Mouse (Mus musculus) limb, embryonic 13.5 days (tissue): ENCODE data around the gene Gm11639. TPM values are rescaled to one million over a fixed set of nuclear protein-coding genes. Genes with fewer than 3 reads are reported as not detected.

Source experiments
- ATAC-seq: fragments of 200-750 bp; cut with Nextera tagmentation; 2 replicates; pipeline ENCODE4 v1.8.0; 2017; ENCODE audit warnings: low read depth, moderate number of reproducible peaks, moderate TSS enrichment; ENCODE audit not compliant: low FRiP score
- H3K27ac ChIP-seq: fragments of 300-500 bp; sonication (generic); 2 replicates; pipeline ENCODE4 v1.5.1; 2015; ENCODE audit warnings: inconsistent platforms, mild to moderate bottlenecking, moderate library complexity
- H3K27me3 ChIP-seq: fragments of 300-500 bp; sonication (generic); 2 replicates; pipeline ENCODE4 v1.6.1; 2015; ENCODE audit warnings: mild to moderate bottlenecking, inconsistent platforms
- H3K36me3 ChIP-seq: fragments of 300-500 bp; sonication (generic); 2 replicates; pipeline ENCODE4 v1.6.1; 2015; ENCODE audit warnings: inconsistent platforms, mild to moderate bottlenecking, moderate library complexity
- H3K4me1 ChIP-seq: fragments of 300-500 bp; sonication (generic); 2 replicates; pipeline ENCODE4 v1.6.1; 2015; ENCODE audit warnings: inconsistent platforms
- H3K4me2 ChIP-seq: fragments of 300-500 bp; sonication (generic); replicated peaks from 2 replicates; pipeline ENCODE4 v1.6.1; 2015; ENCODE audit warnings: inconsistent platforms, mild to moderate bottlenecking, moderate library complexity
- H3K4me3 ChIP-seq: fragments of 300-500 bp; sonication (generic); 2 replicates; pipeline ENCODE4 v1.5.1; 2015; ENCODE audit warnings: moderate library complexity, mild to moderate bottlenecking, inconsistent platforms
- H3K9ac ChIP-seq: fragments of 300-500 bp; sonication (generic); 2 replicates; pipeline ENCODE4 v1.6.1; 2015; ENCODE audit warnings: mild to moderate bottlenecking, inconsistent platforms
- H3K9me3 ChIP-seq: fragments of 300-500 bp; sonication (generic); 2 replicates; pipeline ENCODE4 v1.6.1; 2016; ENCODE audit warnings: inconsistent platforms
- WGBS: fragments of 180-500 bp; shearing (Covaris S2); methylation state at CpG from one replicate; pipeline ENCODE4 v1.1.7; 2015; 5-methylcytosine and 5-hydroxymethylcytosine counted together
- polyA plus RNA-seq: library from polyadenylated mRNA; unstranded; fragments of >200 nt; fragmentation: Nextera tagmentation; extraction: Ambion mirVana; gene quantifications from 2 replicates; pipeline ENCODE4 v1.2.1, GENCODE M21; 2015

Gm11639 gene
- not detected in 2 replicates for polyA plus RNA-seq

DNA sequence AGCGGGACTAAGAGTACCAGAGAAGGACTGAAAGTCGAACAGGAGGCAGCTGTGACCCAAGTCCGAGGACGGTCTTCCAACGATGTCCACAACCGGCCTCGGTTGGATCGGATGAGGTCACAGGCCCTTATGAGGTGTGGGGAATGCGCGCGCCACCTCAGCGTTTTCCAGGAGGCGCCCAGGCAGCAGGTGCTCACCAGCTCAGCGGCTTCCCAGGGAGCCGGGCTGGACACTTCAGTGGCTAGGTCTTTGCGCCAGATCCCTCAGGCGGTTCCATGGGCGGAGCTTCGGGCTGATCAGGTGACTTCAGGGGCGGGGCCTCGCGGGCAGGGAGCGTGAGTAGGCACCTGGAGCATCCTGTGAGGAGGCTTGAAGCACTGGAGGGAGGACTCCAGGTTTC lies at the start of gene Gm11639:
Gene Gm11639, plus strand, starts transcription at position 160 of the 400 bp plus-strand sequence.
- H3K27me3 ChIP-seq, result peaks cover 6% of the 10 kb centered on the region
- H3K4me2 ChIP-seq, result peak within 1 kb of the TSS; percentile 37
- H3K4me1 ChIP-seq, result 0 out of 2 replicates have a peak, but pooled peaks cover 2% of the 10 kb centered on the region
- no peak within 1 kb of the TSS for H3K9ac ChIP-seq
- no peaks in the 10 kb centered on the region for H3K9me3 ChIP-seq
- 0 out of 2 replicates have a peak within 1 kb of the TSS, but pooled peaks have one; percentile 10 for H3K4me3 ChIP-seq
- 17% methylated on average over 23 of the region's 23 CpGs for WGBS
- ATAC-seq, result no peak; the same call in 1 of the 2 replicates
- no peak within 1 kb of the TSS for H3K27ac ChIP-seq
- H3K36me3 ChIP-seq, result no peaks in the 10 kb centered on the region

DNA sequence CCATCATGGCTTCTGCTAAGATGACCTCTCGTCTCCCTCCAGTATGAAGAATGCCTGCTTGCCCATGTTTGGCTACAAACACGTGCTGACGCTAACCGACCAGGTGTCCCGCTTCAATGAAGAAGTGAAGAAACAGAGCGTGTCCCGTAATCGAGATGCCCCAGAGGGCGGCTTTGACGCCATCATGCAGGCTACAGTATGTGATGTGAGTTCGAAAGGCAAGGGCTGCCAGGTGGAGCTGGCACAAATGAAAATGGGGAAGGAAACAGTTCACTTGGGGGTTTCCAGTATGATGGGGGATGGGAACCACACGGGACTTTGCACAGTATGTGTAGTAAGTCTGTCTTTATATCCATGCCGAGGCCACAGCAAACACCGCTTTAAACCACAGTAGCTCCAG lies 48.5 kb upstream of the Gm11639 start:
- WGBS, result 89% methylated on average over 14 of the region's 14 CpGs
- Histone ChIP-seq H3K36me3 (no peaks in the 10 kb centered on the region), H3K27ac (no peak overlapping the region), H3K4me3 (no peak overlapping the region), H3K4me1 (no peaks in the 10 kb centered on the region), H3K9me3 (no peaks in the 10 kb centered on the region), H3K4me2 (no peak overlapping the region), H3K27me3 (no peaks in the 10 kb centered on the region), H3K9ac (no peak overlapping the region)
- no peak for ATAC-seq

DNA sequence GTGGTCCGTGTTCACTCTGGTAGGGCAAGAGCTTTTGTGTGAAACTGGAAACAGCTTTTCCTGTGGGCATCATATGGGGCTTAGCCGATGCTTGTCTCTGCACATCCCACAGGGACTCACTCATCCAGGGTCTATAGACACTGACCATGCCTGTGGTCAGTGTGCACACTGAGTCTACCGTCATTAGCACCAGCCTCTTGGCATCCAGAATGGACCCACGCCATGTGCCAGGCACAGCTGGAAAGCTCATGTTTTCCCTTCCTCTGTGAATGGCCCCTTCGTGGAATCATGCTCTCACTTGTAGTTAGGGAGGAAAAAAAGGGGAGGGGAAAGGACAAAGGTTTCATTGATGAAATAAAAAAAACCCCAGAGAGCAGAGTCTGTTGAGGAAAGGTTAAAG lies 47.5 kb upstream of the Gm11639 start:
- no peaks in the 10 kb centered on the region for H3K27me3 ChIP-seq
- no peak for ATAC-seq
- WGBS, result 62% methylated on average over 5 of the region's 5 CpGs
- no peaks in the 10 kb centered on the region for H3K4me1 ChIP-seq
- no peak overlapping the region for H3K9ac ChIP-seq
- H3K4me2 ChIP-seq, result no peak overlapping the region
- no peaks in the 10 kb centered on the region for H3K9me3 ChIP-seq
- H3K27ac ChIP-seq, result no peak overlapping the region
- H3K36me3 ChIP-seq, result no peaks in the 10 kb centered on the region
- no peak overlapping the region for H3K4me3 ChIP-seq

DNA sequence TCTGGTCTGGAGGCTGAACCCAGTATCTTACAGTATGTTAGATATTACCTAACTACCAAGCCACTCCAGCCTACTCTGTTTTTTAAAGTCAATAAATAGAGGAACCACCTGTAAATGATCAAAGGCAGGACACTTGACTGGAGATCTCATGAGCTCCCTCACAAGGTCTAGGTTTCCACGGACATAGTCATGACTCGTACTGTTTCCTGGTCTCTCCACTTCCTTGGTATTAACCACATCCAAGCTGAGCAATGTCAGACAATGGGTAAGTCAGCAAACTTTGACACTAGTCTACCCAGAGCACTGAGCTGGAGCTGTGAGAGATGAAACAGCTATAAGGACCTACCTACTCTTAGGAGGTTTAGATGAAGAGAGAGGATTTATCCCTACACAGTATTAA lies 46.6 kb upstream of the Gm11639 start:
- Histone ChIP-seq H3K9ac (no peak overlapping the region), H3K36me3 (no peaks in the 10 kb centered on the region), H3K27ac (no peak overlapping the region), H3K9me3 (no peaks in the 10 kb centered on the region), H3K27me3 (no peaks in the 10 kb centered on the region), H3K4me2 (no peak overlapping the region), H3K4me1 (no peaks in the 10 kb centered on the region), H3K4me3 (no peak overlapping the region)
- no peak for ATAC-seq
- WGBS, result 74% methylated on average over 2 of the region's 2 CpGs

DNA sequence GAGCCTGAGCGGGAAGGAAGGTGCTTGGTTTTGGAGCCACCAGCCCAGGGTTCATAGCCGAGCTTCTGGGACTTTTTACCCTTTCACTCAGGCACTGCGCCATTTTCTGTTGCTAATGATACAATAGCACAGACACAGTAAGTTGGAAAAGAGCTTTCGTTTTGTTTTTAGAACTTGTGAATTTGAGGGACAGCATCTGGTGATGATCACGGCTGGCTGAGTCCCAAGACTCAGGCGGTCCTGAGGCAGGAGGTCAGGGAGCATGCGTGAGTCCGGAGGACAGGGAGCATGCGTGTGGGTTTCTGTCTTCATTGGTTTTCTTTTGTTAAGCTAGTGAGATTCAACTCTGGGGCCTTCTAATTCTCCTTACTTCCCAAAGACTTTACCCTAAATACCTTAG lies 45.9 kb upstream of the Gm11639 start:
- H3K9me3 ChIP-seq, result no peaks in the 10 kb centered on the region
- H3K36me3 ChIP-seq, result no peaks in the 10 kb centered on the region
- WGBS, result 83% methylated on average over 9 of the region's 9 CpGs
- no peaks in the 10 kb centered on the region for H3K4me1 ChIP-seq
- no peak for ATAC-seq
- no peak overlapping the region for H3K4me3 ChIP-seq
- H3K27me3 ChIP-seq, result no peaks in the 10 kb centered on the region
- H3K9ac ChIP-seq, result no peak overlapping the region
- H3K4me2 ChIP-seq, result no peak overlapping the region
- no peak overlapping the region for H3K27ac ChIP-seq

DNA sequence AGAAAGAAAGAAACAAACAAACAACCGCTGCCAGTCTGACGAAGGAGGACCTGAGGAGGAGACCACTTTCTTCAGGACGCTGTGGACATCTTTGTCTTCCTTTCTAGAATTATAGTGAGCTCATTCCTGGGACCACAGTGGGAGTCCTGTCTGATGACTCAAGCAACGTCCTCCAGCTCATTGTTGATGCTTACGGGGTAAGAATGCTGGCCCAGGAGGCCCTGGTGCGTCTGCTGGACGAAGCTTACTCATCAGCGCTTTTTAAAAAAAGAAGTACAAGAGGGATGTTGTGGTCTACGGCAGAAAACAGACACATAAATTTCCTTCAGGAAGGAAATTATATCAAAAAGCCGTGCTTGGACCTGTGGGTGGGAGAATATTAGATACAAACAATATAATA lies 44.6 kb upstream of the Gm11639 start:
- no peaks in the 10 kb centered on the region for H3K9me3 ChIP-seq
- H3K4me1 ChIP-seq, result no peaks in the 10 kb centered on the region
- no peak overlapping the region for H3K4me3 ChIP-seq
- H3K27ac ChIP-seq, result no peak overlapping the region
- 85% methylated on average over 10 of the region's 10 CpGs for WGBS
- no peaks in the 10 kb centered on the region for H3K36me3 ChIP-seq
- no peak overlapping the region for H3K4me2 ChIP-seq
- H3K27me3 ChIP-seq, result no peaks in the 10 kb centered on the region
- ATAC-seq, result no peak
- no peak overlapping the region for H3K9ac ChIP-seq

DNA sequence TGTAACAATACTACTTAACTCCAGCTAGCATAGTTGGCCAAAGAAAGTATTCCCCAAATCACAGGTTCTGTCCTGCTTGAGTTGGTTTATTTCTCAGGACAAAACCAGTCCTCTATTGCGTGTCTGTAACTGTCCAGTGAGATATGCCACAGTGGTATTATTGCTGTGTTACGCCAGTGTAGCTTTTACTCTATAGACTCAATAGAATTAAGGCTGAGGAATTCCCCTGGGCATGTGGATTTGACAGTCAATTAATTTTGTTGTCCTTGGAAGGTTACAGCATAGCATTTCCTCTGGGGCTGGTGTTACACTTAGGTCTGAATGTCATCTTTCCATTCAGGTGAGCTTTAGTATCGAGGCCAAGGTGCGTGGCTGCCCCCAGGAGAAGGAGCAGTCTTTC lies 42.3 kb upstream of the Gm11639 start:
- no peak for ATAC-seq
- 79% methylated on average over 4 of the region's 4 CpGs for WGBS
- no peaks in the 10 kb centered on the region for H3K9me3 ChIP-seq

DNA sequence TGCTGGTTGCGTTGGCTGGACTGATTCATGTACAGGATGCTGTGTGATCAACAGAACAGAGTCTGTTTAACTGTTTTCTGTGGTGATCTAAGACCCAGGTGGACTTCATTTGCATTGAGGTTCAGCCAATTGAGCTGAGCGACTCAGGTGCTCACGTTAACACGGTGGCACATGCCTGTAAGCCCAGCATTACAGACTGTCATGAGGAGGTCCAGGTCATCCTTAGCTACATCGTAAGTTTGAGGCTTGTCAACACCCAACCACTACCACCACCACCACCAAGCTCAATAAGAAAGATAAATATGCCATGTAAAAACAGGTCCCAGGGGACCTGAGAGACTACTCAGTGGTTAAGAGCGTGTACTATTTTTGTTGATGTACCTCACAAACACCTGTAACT lies 40.1 kb upstream of the Gm11639 start:
- WGBS, result 83% methylated on average over 6 of the region's 6 CpGs
- H3K4me1 ChIP-seq, result no peaks in the 10 kb centered on the region
- no peak overlapping the region for H3K4me3 ChIP-seq

More for the DNA sequence above, 42.3 kb upstream of the Gm11639 start:
- H3K4me1 ChIP-seq, result no peaks in the 10 kb centered on the region
- no peak overlapping the region for H3K4me3 ChIP-seq
- no peak overlapping the region for H3K9ac ChIP-seq
- H3K27ac ChIP-seq, result no peak overlapping the region
- no peaks in the 10 kb centered on the region for H3K36me3 ChIP-seq
- H3K27me3 ChIP-seq, result no peaks in the 10 kb centered on the region
- no peak overlapping the region for H3K4me2 ChIP-seq

DNA sequence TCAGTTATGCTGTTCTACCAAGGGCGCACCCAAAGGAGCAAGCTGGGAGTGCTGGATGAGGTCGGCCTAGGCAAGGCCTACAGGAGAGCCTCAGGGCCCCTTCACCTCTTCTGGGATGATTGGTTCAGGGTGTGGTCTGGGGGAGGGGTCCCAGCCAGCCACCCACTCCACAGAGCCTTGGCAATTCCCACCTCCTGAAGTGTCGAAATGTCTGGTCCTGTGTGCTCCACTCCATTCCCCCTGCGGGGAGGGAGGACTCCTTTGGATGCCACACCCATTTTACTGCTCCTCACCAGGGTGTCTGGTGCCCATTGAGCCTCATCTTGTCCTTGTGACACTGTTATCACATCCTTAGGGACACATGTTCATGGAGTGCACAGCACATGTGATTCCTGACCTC lies 39.3 kb upstream of the Gm11639 start:
- Histone ChIP-seq H3K9ac (no peak overlapping the region), H3K4me3 (no peak overlapping the region), H3K4me1 (no peaks in the 10 kb centered on the region), H3K27me3 (no peaks in the 10 kb centered on the region), H3K27ac (no peak overlapping the region), H3K36me3 (no peaks in the 10 kb centered on the region), H3K9me3 (no peaks in the 10 kb centered on the region), H3K4me2 (no peak overlapping the region)
- ATAC-seq, result no peak
- 63% methylated on average over 4 of the region's 4 CpGs for WGBS

More for the DNA sequence above, 40.1 kb upstream of the Gm11639 start:
- Histone ChIP-seq H3K4me2 (no peak overlapping the region), H3K27ac (no peak overlapping the region), H3K36me3 (no peaks in the 10 kb centered on the region), H3K27me3 (no peaks in the 10 kb centered on the region), H3K9ac (no peak overlapping the region), H3K9me3 (no peaks in the 10 kb centered on the region)
- ATAC-seq, result no peak

DNA sequence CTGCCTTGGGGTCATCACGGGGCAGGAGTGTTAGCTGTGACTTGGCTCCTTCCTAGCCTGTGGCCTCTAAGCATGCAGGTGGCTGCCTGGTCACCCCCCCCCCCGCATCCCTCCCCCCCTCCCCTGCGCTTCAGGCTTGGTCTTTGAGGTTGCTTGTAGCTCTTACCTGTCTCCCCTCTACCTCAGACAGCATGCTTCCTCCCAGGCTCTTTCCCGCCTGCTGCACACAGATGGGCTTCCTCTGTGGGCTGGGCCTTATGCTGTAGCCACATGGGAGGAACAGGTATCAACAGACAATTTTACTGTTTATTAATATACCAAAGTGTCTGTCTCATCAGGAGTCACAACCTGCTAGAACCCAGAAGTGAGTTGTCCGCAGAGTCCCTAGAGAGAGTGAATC lies 38.9 kb upstream of the Gm11639 start:
- Histone ChIP-seq H3K27me3 (no peaks in the 10 kb centered on the region), H3K27ac (no peak overlapping the region), H3K4me3 (no peak overlapping the region), H3K4me2 (no peak overlapping the region), H3K36me3 (no peaks in the 10 kb centered on the region), H3K4me1 (no peaks in the 10 kb centered on the region), H3K9ac (no peak overlapping the region), H3K9me3 (no peaks in the 10 kb centered on the region)
- 69% methylated on average over 4 of the region's 5 CpGs for WGBS
- ATAC-seq, result no peak

DNA sequence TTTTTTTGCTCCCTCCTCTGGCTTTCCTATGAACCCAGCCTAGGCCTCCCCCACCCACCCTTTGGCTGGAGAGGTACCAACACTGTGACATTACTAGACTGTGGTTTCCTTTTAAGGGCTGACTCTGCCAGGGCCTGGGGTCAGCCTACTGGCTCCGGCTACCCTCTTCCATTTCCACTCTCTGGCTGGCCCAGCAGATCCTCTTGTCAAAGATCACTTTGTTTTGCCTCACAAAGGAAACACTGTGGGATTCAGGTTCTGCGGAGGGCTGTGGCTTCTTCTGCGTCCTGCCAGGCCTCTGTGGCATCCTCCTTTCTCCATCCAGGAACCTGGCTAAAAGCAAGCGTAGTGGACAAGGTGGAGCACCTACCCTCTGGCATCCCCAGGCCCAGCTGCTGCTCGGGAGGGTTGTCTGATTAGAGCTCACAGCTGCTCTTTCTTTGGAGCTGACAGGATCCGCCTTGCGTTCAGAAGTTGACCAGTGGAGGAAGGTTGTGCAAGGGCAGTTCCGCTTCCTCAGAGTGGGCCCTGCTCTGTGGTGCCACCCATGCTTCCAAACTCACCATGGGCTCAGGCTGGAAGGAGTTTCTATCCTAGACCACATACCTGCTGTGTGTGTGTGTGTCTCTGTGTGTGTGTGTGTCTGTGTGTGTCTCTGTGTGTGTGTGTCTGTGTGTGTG lies 38.2 kb upstream of the Gm11639 start:
- Histone ChIP-seq H3K36me3 (no peaks in the 10 kb centered on the region), H3K27ac (0 out of 2 replicates have a peak overlapping the region, but pooled peaks have one; percentile 23), H3K9ac (no peak overlapping the region), H3K4me1 (no peaks in the 10 kb centered on the region), H3K27me3 (no peaks in the 10 kb centered on the region), H3K4me2 (no peak overlapping the region), H3K4me3 (no peak overlapping the region), H3K9me3 (no peaks in the 10 kb centered on the region)
- ATAC-seq, result no peak
- WGBS, result 69% methylated on average over 8 of the region's 8 CpGs

DNA sequence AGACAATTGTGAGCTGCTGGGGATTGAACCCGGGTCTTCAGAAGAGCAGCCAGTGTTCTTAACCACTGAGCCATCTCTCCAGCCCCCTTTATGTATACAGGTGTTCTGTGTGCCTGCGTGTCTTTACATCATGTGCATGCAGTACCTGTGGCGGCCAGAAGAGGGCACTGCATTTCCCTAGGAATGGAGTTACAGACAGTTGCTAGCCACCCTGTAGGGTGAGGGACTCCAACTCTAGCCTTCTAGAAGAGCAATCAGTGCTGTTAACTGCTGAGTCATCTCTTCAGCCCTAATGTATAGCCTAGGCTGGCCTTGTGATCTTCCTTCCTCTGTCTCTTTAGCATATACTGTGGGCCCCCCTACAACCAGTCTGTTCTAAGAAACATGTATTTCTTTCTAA lies 36.9 kb upstream of the Gm11639 start:
- Histone ChIP-seq H3K4me1 (no peaks in the 10 kb centered on the region), H3K27me3 (no peaks in the 10 kb centered on the region), H3K9me3 (no peaks in the 10 kb centered on the region), H3K36me3 (no peaks in the 10 kb centered on the region), H3K9ac (no peak overlapping the region), H3K27ac (no peak overlapping the region), H3K4me2 (no peak overlapping the region), H3K4me3 (no peak overlapping the region)
- ATAC-seq, result no peak
- 53% methylated on average over 3 of the region's 3 CpGs for WGBS

DNA sequence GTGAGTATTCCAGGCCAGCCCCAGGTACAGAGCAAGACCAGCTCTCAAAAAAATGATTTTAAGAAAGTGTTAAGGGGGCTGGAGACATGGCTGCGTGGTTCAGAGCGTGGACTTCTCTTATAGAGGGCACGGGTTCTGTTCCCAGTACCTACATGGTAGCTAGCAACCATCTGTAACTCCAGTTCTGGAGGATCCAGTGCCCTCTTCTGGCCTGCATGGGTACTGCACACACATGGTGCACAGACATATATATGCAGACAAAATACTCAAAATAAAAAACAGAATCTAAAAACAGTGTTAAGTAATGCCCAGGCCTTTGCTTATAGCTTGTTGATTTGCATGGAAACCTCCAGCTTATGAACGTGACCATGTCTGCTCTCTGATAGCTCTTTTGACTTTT lies 24.9 kb upstream of the Gm11639 start:
- WGBS, result 95% methylated on average over 4 of the region's 4 CpGs

More for the DNA sequence above, 24.9 kb upstream of the Gm11639 start:
- no peaks in the 10 kb centered on the region for H3K36me3 ChIP-seq
- H3K9me3 ChIP-seq, result 0 out of 2 replicates have a peak, but pooled peaks cover 6% of the 10 kb centered on the region
- no peaks in the 10 kb centered on the region for H3K4me1 ChIP-seq
- H3K9ac ChIP-seq, result no peak overlapping the region
- no peak overlapping the region for H3K4me2 ChIP-seq
- H3K27me3 ChIP-seq, result no peaks in the 10 kb centered on the region
- H3K4me3 ChIP-seq, result no peak overlapping the region
- no peak overlapping the region for H3K27ac ChIP-seq
- no peak for ATAC-seq
